Mouse (Mus musculus) megakaryocyte, embryonic 14.5 days (primary cell): Measurements from ENCODE around the gene Itpr1. TPM values are rescaled to one million over a fixed set of nuclear protein-coding genes. Genes with fewer than 3 reads are reported as not detected.
A peak's percentile ranks its signal among the peaks of the same experiment; 100 is the strongest.

Experiments
- H3K27me3 ChIP-seq: replicated peaks from 2 replicates; pipeline ENCODE3; 2012; ENCODE audit warnings: inconsistent platforms
- H3K36me3 ChIP-seq: replicated peaks from 2 replicates; pipeline ENCODE3; 2012; ENCODE audit warnings: low read length, inconsistent platforms, mixed read lengths
- H3K4me1 ChIP-seq: 2 replicates; pipeline ENCODE4 v1.6.1; 2012; ENCODE audit warnings: inconsistent platforms
- H3K4me3 ChIP-seq: replicated peaks from 2 replicates; pipeline ENCODE3; 2012; ENCODE audit warnings: moderate library complexity, mild to moderate bottlenecking, inconsistent platforms
- H3K9me3 ChIP-seq: 2 replicates; pipeline ENCODE4 v1.6.1; 2012; ENCODE audit warnings: inconsistent platforms
- FLI1 ChIP-seq: IDR thresholded peaks from 2 replicates; pipeline ENCODE4 v1.6.1; 2012; ENCODE audit warnings: low read length, inconsistent platforms, mixed read lengths
- GATA1 ChIP-seq: IDR thresholded peaks from 3 replicates; pipeline ENCODE4 v1.6.1; 2012; ENCODE audit warnings: mixed read lengths, low read length, inconsistent platforms, borderline replicate concordance
- polyA plus RNA-seq: library from polyadenylated mRNA; stranded (reverse); fragments of >175 nt; gene quantifications from 2 replicates; pipeline ENCODE4 v1.2.3, GENCODE M21; 2012; ENCODE audit warnings: low replicate concordance; ENCODE audit not compliant: insufficient read depth

The Itpr1 gene
- polyA plus RNA-seq, 1 experiment: 8.3 TPM

DNA sequence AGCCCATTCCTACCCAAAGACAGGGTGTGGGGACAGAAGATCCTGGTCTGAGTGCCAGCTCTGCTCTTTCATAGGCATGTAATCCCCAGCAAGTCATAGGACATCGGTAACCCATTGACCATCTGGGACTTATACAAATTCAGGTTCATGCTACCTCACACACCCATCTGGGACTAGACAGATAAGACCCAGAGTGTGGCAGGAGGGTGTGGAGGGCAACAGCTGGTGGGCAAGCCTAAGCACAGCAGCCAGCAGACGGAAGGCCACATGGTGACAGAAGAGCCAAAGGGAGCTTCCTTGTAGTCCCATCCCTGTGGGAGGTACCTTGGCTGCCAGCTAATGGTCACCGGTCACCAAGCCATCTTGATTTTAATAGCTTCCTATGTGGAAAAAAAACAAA lies 316.3 kb downstream of the Itpr1 start:
- Histone ChIP-seq H3K27me3 (peaks cover 4% of the 10 kb centered on the region), H3K4me1 (peaks cover 68% of the 10 kb centered on the region), H3K4me3 (peak overlapping the region; percentile 4), H3K36me3 (peaks cover 71% of the 10 kb centered on the region), H3K9me3 (no peaks in the 10 kb centered on the region)
- TF ChIP-seq FLI1 (no peak), GATA1 (no peak)

DNA sequence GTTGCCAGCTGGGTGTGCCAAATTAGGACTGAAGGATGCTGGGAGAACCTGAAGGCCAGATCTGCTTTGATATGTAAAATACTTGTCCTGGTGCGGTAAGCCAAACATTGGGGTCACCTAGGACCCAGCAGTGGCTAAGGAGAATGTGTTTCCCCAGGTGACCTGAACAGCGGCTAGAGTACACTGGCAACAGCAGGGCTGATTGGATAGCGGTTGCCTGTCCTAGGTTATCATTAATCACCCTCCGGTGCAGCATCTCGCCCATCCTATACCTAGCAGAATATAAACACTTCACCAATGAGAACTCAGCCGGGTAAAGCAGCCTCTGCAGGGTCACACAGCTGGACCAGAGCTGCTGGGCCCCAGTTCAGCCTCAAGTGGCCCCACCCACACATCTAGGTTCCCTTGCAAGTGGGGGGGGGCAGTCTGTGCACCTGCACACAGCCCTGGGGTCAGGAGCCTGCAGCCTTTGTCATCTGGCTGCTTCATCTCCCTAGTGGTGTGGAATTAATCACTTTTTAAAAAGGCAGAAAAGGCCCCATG lies 318.0 kb downstream of the Itpr1 start:
- Histone ChIP-seq H3K36me3 (peaks cover 64% of the 10 kb centered on the region), H3K27me3 (peaks cover 7% of the 10 kb centered on the region), H3K9me3 (no peaks in the 10 kb centered on the region), H3K4me3 (no peak overlapping the region), H3K4me1 (peaks cover 75% of the 10 kb centered on the region)
- TF ChIP-seq GATA1 (no peak), FLI1 (no peak)

DNA sequence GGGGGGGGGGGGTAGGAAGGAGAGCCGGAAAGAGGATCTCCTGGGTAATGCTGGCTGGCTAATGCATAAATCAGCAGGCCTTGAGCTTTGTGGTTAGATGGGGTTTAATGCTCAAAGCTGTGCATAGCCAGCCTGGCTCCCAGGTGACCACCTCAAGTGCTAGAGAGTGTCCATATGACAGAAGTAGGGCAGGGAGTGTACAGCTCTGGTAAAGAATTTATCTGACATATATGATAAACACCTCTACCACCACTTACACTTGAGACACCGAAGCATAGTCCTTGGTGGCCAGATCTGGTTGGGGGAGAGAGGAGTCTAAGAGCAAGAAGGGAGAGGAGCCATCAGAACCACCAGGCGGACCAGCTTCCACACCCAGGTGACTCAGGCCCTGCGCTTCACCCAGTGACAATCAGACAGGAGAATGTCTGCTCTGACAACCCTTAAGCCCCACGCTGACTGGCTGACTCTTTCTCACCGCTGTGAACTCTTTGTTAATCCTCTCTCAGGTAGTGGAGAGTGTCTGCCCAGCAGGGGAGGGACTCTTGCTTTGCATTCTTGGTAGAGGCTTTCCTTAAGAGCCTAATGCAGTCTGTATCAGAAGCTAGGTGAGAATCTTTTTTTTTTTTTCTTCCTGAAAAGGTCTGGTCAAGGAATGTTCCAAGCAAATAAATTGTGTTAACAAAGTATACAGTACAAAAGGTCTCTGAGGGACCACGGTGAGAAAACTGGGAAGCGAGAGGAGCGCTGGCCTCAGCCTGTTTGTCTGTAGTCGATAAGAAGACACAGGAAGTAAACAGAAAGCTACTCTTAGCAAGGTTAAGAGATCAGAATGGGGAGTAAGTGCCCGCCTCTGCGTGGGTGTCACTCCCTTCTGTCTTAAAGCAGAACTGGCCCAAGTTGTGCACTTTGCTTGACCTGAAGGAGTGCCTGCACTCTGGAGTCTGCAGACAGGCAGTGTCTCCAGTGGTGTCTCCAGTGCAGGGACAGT lies 318.7 kb downstream of the Itpr1 start:
- TF ChIP-seq GATA1: no peak
- TF ChIP-seq FLI1: no peak
- peak overlapping the region; percentile 70 for H3K4me3 ChIP-seq
- H3K9me3 ChIP-seq: no peaks in the 10 kb centered on the region
- peaks cover 75% of the 10 kb centered on the region for H3K4me1 ChIP-seq
- H3K27me3 ChIP-seq: peaks cover 7% of the 10 kb centered on the region
- peaks cover 56% of the 10 kb centered on the region for H3K36me3 ChIP-seq

DNA sequence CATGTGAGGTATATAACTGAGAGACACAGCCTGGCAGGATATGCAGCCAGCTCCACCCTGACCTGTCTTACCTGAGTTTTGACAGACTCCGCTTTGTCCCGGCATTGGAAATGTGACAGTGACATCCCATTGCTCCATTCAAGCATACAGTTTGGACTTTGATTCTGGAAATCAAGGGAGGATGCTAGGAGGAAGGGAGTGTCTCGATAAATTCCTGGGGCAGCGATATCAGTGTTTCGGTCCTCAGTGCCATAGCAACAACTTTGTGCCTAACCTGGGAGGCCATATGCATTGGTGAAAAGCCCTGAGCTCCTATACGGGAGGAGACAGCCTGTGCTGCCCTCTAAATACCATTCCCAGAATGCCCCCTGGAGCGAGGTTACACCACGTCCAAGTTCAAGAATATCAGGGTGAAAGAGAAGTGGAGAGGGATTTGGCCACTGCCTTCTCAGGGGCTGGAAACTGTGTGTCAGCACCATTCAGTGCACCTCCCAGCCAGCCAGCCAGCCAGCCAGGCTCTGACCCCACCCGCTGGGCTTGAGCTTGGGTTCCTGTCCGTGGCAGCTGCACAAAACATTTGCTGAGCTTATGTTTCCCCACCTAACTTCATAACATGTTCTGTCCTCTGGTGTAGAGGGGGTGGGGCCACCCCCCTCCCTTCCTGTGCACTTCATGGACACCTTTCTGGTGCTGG lies 319.7 kb downstream of the Itpr1 start:
- no peak overlapping the region for H3K4me3 ChIP-seq
- H3K36me3 ChIP-seq: peaks cover 46% of the 10 kb centered on the region
- no peaks in the 10 kb centered on the region for H3K9me3 ChIP-seq
- peaks cover 83% of the 10 kb centered on the region for H3K4me1 ChIP-seq
- TF ChIP-seq FLI1 (no peak), GATA1 (no peak)
- peaks cover 7% of the 10 kb centered on the region for H3K27me3 ChIP-seq

DNA sequence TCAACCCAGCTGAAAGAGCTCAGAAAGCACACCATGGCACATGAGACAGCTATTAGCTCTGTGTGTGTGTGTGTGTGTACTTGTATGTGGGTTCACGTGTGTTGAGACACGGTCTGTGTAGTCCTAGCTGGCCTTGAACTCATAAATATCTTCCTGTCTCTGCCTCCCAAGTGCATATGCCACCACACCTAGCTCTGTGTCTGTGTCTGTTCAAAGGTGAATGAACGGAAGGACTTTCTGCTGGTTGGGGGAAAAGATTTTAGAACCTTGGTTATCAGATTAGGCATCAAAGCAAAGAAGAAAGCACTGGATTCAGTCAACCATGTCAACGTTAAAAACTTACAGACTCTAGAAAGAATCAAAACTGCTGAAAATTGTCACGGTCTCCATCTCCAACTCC lies 321.2 kb downstream of the Itpr1 start:
- Histone ChIP-seq H3K27me3 (peaks cover 7% of the 10 kb centered on the region), H3K4me3 (no peak overlapping the region), H3K9me3 (no peaks in the 10 kb centered on the region), H3K36me3 (peaks cover 42% of the 10 kb centered on the region), H3K4me1 (peaks cover 82% of the 10 kb centered on the region)
- TF ChIP-seq FLI1 (no peak), GATA1 (no peak)

DNA sequence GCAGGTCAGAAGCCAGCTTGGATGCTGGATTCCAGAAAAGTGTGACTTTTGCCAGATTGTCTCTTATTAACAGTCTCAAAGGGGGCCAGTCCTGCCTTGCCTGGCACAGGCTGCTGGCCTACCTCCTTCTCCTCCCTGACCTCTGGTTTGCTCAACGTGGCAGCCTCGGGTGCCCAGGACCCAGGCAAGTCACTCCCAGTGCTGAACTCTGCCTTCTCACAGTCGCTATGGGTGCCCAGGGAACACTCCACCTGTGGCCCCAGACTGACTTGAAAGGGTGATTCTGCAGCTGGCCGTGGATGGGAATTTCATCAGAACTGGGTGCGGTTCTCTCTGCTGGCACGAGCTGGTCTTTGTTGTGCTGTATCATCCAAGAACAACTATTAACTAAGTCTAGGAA lies 321.7 kb downstream of the Itpr1 start:
- Histone ChIP-seq H3K27me3 (peaks cover 7% of the 10 kb centered on the region), H3K4me3 (no peak overlapping the region), H3K36me3 (peaks cover 43% of the 10 kb centered on the region), H3K4me1 (peaks cover 82% of the 10 kb centered on the region), H3K9me3 (no peaks in the 10 kb centered on the region)
- no peak for TF ChIP-seq FLI1
- no peak for TF ChIP-seq GATA1

DNA sequence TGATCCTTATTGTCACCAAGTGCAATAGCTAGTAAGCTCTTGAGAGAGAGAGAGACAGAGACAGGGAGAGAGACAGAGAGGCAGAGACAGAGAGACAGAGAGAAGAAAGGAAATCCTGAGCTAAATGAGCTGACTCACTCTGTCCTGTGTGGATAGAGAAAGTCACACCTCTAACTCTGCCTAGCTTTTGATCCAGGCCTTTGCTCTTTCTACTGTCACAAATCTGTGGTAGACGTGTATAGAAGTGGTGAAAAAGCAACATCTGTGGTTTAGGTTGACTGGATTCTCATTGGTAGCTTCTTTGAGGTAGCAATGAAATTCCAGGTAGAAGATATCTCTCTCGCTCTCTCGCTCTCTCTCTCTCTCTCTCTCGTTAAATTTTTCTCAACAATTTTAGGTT lies 322.4 kb downstream of the Itpr1 start:
- Histone ChIP-seq H3K27me3 (peaks cover 7% of the 10 kb centered on the region), H3K4me3 (no peak overlapping the region), H3K9me3 (no peaks in the 10 kb centered on the region), H3K4me1 (peaks cover 87% of the 10 kb centered on the region), H3K36me3 (peaks cover 50% of the 10 kb centered on the region)
- TF ChIP-seq GATA1: no peak
- no peak for TF ChIP-seq FLI1

DNA sequence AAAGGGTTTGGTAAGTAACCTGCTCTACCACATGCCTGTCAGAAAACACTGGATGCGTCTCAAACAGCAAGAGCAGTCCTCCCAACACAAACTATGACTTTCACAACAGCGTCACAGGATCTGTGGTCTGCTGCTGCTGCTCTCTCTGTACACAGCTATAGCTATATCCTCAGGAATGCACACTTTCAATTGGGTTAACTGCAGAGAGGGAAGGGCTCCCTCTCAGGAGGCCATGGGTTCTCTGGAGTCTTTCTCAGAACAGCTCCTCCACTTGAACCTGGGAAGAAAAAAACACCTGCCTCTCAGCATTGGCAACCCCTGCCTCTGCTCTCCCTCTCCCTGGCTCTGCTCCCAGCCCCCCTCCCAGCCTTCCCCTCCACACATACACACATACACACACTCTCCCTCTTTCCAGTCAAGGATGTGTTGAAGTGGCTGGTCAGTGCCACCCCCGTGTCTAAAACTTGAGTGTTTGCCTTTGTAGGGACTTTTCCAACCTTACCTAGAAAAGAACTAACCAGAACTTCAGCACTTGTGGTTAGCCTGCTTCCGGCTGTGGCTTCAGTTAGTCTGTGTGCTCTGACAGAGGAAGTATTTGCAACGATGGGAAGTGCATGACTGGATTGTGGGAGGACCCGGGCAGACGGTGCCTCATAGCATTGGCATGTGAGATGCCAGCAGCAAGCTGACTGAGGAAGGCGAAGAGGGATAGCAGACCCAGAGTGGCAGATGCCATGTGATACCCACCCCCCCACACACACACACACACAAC lies 323.8 kb downstream of the Itpr1 start:
- H3K27me3 ChIP-seq: peaks cover 8% of the 10 kb centered on the region
- H3K4me3 ChIP-seq: peak overlapping the region; percentile 77
- TF ChIP-seq GATA1: no peak
- peak; percentile 48; the same call in 1 of the 2 replicates for TF ChIP-seq FLI1
- H3K9me3 ChIP-seq: no peaks in the 10 kb centered on the region
- H3K4me1 ChIP-seq: peaks cover 83% of the 10 kb centered on the region
- peaks cover 59% of the 10 kb centered on the region for H3K36me3 ChIP-seq

DNA sequence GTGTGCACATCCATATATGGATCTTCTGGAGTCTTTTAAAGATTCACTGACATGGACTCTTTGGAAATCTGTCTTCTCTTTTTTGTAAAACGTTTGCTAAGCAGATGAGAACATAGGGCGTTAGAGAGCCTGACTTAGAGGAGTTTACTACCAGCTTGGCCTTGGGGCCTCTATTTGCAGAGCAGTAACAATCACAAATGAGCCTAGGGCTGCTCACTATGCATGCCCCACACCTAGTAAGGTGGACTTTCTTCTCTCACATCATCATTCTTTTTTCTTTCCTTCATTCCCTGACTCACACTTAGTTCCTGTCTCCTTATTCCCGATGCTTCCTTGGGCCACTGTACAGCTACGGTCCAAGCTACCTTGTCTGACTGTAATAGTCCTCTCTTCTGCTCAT lies 325.5 kb downstream of the Itpr1 start:
- Histone ChIP-seq H3K4me1 (peaks cover 71% of the 10 kb centered on the region), H3K36me3 (peaks cover 65% of the 10 kb centered on the region), H3K9me3 (no peaks in the 10 kb centered on the region), H3K27me3 (peaks cover 8% of the 10 kb centered on the region), H3K4me3 (no peak overlapping the region)
- TF ChIP-seq FLI1 (no peak), GATA1 (no peak)
